Mouse (Mus musculus) liver, embryonic 14.5 days (tissue): ENCODE measurements around the gene Tbc1d10a. TPM values are rescaled to one million over a fixed set of nuclear protein-coding genes. Genes with fewer than 3 reads are reported as not detected.

ENCODE experiments used
- ATAC-seq: fragments of 200-750 bp; cut with Nextera tagmentation; 2 replicates; pipeline ENCODE4 v1.8.0; 2017; ENCODE audit warnings: moderate number of reproducible peaks, mild to moderate bottlenecking, moderate library complexity; ENCODE audit not compliant: insufficient read depth
- DNase-seq, 3 experiments: peaks; one replicate each; pipeline ENCODE4 v3.0.0-alpha.2; 2012 to 2013; ENCODE audit warnings: low read depth in 3 of 3, low spot score in 3 of 3
- H3K27ac ChIP-seq: fragments of 300-500 bp; sonication (generic); 2 replicates; pipeline ENCODE4 v1.5.1; 2014; ENCODE audit warnings: moderate library complexity, mild to moderate bottlenecking, control low read depth, inconsistent platforms
- H3K27me3 ChIP-seq: fragments of 300-500 bp; sonication (generic); 2 replicates; pipeline ENCODE4 v1.6.1; 2014; ENCODE audit warnings: mild to moderate bottlenecking, low read length, moderate library complexity; ENCODE audit not compliant: control insufficient read depth, insufficient read depth
- H3K36me3 ChIP-seq: fragments of 300-500 bp; sonication (generic); replicated peaks from 2 replicates; pipeline ENCODE4 v1.6.1; 2014; ENCODE audit warnings: low read depth; ENCODE audit not compliant: control insufficient read depth, insufficient read depth
- H3K4me1 ChIP-seq, 2 experiments: fragments of 200-500 bp in 1 of 2; fragments of 300-500 bp in 1 of 2; sonication (generic) in 1 of 2; replicated peaks; 2 replicates each; pipeline ENCODE4 v1.6.1; 2012 to 2014; ENCODE audit warnings: antibody characterized with exemption in 1 of 2, inconsistent platforms in 1 of 2, low read length in 1 of 2; ENCODE audit not compliant: control insufficient read depth in 2 of 2, insufficient read depth in 2 of 2
- H3K4me2 ChIP-seq: fragments of 300-500 bp; sonication (generic); 2 replicates; pipeline ENCODE4 v1.6.1; 2014; ENCODE audit warnings: low read depth, mild to moderate bottlenecking, control low read depth, moderate library complexity
- H3K4me3 ChIP-seq, 2 experiments: fragments of 200-500 bp in 1 of 2; fragments of 300-500 bp in 1 of 2; sonication (generic) in 1 of 2; 2 replicates each; pipeline ENCODE4 v1.5.1; 2012 to 2014; ENCODE audit warnings: low read depth in 2 of 2, low read length in 2 of 2, mild to moderate bottlenecking in 2 of 2, control low read depth in 1 of 2, inconsistent platforms in 1 of 2, moderate library complexity in 1 of 2; ENCODE audit not compliant: insufficient read depth in 1 of 2
- H3K9ac ChIP-seq: fragments of 300-500 bp; sonication (generic); replicated peaks from 2 replicates; pipeline ENCODE4 v1.6.1; 2014; ENCODE audit warnings: mild to moderate bottlenecking, control low read depth, moderate library complexity
- H3K9me3 ChIP-seq: fragments of 300-500 bp; sonication (generic); 2 replicates; pipeline ENCODE4 v1.6.1; 2016; ENCODE audit warnings: low read length, mixed read lengths; ENCODE audit not compliant: control insufficient read depth
- CTCF ChIP-seq: IDR thresholded peaks from 2 replicates; pipeline ENCODE4 v1.5.1; 2016; ENCODE audit warnings: antibody characterized with exemption, low read depth, control low read depth
- EP300 ChIP-seq: IDR thresholded peaks from 2 replicates; pipeline ENCODE4 v1.6.1; 2016; ENCODE audit warnings: antibody characterized with exemption, low read depth
- WGBS: fragments of 180-500 bp; shearing (Covaris S2); extraction: QIAGEN DNeasy Blood & Tissue Kit; methylation state at CpG from one replicate; pipeline ENCODE4 v1.1.7; 2014; ENCODE audit not compliant: insufficient replicate concordance; 5-methylcytosine and 5-hydroxymethylcytosine counted together
- polyA plus RNA-seq, 2 experiments: library from polyadenylated mRNA; depleted of rRNA in 1 of 2; stranded (reverse) in 1 of 2; unstranded in 1 of 2; fragments of >200 nt; fragmentation: Nextera tagmentation in 1 of 2; extraction: Ambion mirVana in 1 of 2; gene quantifications; 2 replicates each; pipeline versions ENCODE4 v1.2.1 to v1.2.3; 2012 to 2014

The Tbc1d10a gene
- 5.3 and 6.2 TPM in 2 replicates for polyA plus RNA-seq (2012; rRNA removed)
- polyA plus RNA-seq (2014; fragmentation: Nextera tagmentation; extraction: Ambion mirVana), result 2.6 and 3.4 TPM in 2 replicates

GRCm38 (mm10) chr11:4186486-4187317 lies at the start of gene Tbc1d10a:
Tbc1d10a (plus strand) TSS chr11:4186789.
- Histone ChIP-seq H3K9me3 (no peaks in the 10 kb centered on the region), H3K9ac (peak within 1 kb of the TSS; percentile 78), H3K36me3 (peaks cover 5% of the 10 kb centered on the region), H3K4me2 (peak within 1 kb of the TSS; percentile 91), H3K27ac (no peak within 1 kb of the TSS), H3K4me1 (peaks cover 3% of the 10 kb centered on the region in 2 experiments; a peak in 3 of 4 replicates), H3K27me3 (no peaks in the 10 kb centered on the region), H3K4me3 (peak within 1 kb of the TSS; percentile 86 to 90)
- WGBS, result under 1% methylated on average over 71 of the region's 71 CpGs
- peak; percentile 96 to 97 (median 97) for DNase-seq
- peak; percentile 100 for ATAC-seq
- TF ChIP-seq CTCF (no peak), EP300 (no peak)

- Histone ChIP-seq H3K27me3 (no peaks in the 10 kb centered on the region), H3K4me2 (no peak overlapping the region), H3K9me3 (no peaks in the 10 kb centered on the region), H3K36me3 (no peaks in the 10 kb centered on the region; the same call in 1 of the 2 replicates), H3K9ac (no peak overlapping the region), H3K27ac (no peak overlapping the region), H3K4me1 (peaks cover 5 to 9% of the 10 kb centered on the region in 2 experiments), H3K4me3 (no peak overlapping the region)
- TF ChIP-seq EP300 (no peak), CTCF (no peak)
- no peak for ATAC-seq
- DNase-seq, result no peak
- 51% methylated on average over 2 of the region's 2 CpGs for WGBS
Measured at GRCm38 (mm10) chr11:4138964-4139363, 47.6 kb upstream of the Tbc1d10a start.

GRCm38 (mm10) chr11:4141505-4141904 lies 45.1 kb upstream of the Tbc1d10a start:
- H3K36me3 ChIP-seq, result no peaks in the 10 kb centered on the region; the same call in 1 of the 2 replicates
- no peaks in the 10 kb centered on the region for H3K9me3 ChIP-seq
- H3K27ac ChIP-seq, result no peak overlapping the region
- ATAC-seq (no peak), DNase-seq (no peak)
- no peak overlapping the region for H3K4me2 ChIP-seq
- no peak overlapping the region for H3K4me3 ChIP-seq
- H3K27me3 ChIP-seq, result no peaks in the 10 kb centered on the region
- TF ChIP-seq EP300, result no peak
- no peak for TF ChIP-seq CTCF
- no peak overlapping the region for H3K9ac ChIP-seq
- no peaks in the 10 kb centered on the region for H3K4me1 ChIP-seq

GRCm38 (mm10) chr11:4142352-4142751 lies 44.2 kb upstream of the Tbc1d10a start:
- Histone ChIP-seq H3K9me3 (no peaks in the 10 kb centered on the region), H3K27me3 (no peaks in the 10 kb centered on the region), H3K4me3 (no peak overlapping the region), H3K36me3 (no peaks in the 10 kb centered on the region; the same call in 1 of the 2 replicates), H3K27ac (no peak overlapping the region), H3K4me2 (no peak overlapping the region), H3K4me1 (no peaks in the 10 kb centered on the region), H3K9ac (no peak overlapping the region)
- WGBS, result 69% methylated on average over 4 of the region's 4 CpGs
- no peak for ATAC-seq
- DNase-seq, result no peak
- TF ChIP-seq EP300 (no peak), CTCF (no peak)

GRCm38 (mm10) chr11:4143281-4144062 lies 43.1 kb upstream of the Tbc1d10a start:
- no peak overlapping the region for H3K27ac ChIP-seq
- no peaks in the 10 kb centered on the region for H3K9me3 ChIP-seq
- no peaks in the 10 kb centered on the region; the same call in 1 of the 2 replicates for H3K36me3 ChIP-seq
- no peak overlapping the region for H3K9ac ChIP-seq
- H3K4me1 ChIP-seq, result no peaks in the 10 kb centered on the region
- H3K4me3 ChIP-seq, result no peak overlapping the region
- WGBS, result 80% methylated on average over 21 of the region's 21 CpGs
- ATAC-seq (no peak), DNase-seq (no peak)
- TF ChIP-seq CTCF, result no peak
- no peak for TF ChIP-seq EP300
- H3K4me2 ChIP-seq, result no peak overlapping the region
- H3K27me3 ChIP-seq, result no peaks in the 10 kb centered on the region
